Mouse (Mus musculus) myocyte (in vitro differentiated cells): ENCODE measurements at regions not wholly inside any gene's neighbourhood (a gene's known extent, or its start where the extent isn't known, plus 50 kb on each side); places are given as distances from the start of the nearest gene placed in this dataset.

ENCODE experiments used
- CEBPB ChIP-seq: IDR thresholded peaks from 2 replicates; pipeline ENCODE4 v1.6.1; 2011; ENCODE audit warnings: mild to moderate bottlenecking, moderate library complexity; ENCODE audit not compliant: poor library complexity, insufficient read depth, severe bottlenecking
- E2F4 ChIP-seq: IDR thresholded peaks from one replicate; pipeline ENCODE4 v1.6.1; 2011; ENCODE audit warnings: mild to moderate bottlenecking, control low read depth, moderate library complexity; ENCODE audit not compliant: insufficient read depth
- MAX ChIP-seq: IDR thresholded peaks from one replicate; pipeline ENCODE4 v1.6.1; 2011; ENCODE audit warnings: low read depth, mild to moderate bottlenecking, control low read depth
- MYOD1 ChIP-seq, 3 experiments: IDR thresholded peaks; one replicate each; pipeline ENCODE4 v1.6.1; 2011; ENCODE audit warnings: control low read depth in 2 of 3, low read depth in 2 of 3, mild to moderate bottlenecking in 2 of 3, moderate library complexity in 1 of 3; ENCODE audit not compliant: insufficient read length in 2 of 3, control insufficient read depth in 1 of 3
- MYOG ChIP-seq, 3 experiments: IDR thresholded peaks; one replicate each; pipeline ENCODE4 v1.6.1; 2011; ENCODE audit warnings: control low read depth in 2 of 3, low read depth in 2 of 3, mild to moderate bottlenecking in 2 of 3; ENCODE audit not compliant: insufficient read length in 2 of 3, control insufficient read depth in 1 of 3, insufficient read depth in 1 of 3
- POLR2A ChIP-seq: IDR thresholded peaks from one replicate; pipeline ENCODE4 v1.6.1; 2011; ENCODE audit warnings: low read depth, mild to moderate bottlenecking, control low read depth, moderate library complexity; ENCODE audit not compliant: insufficient read length
- POLR2AphosphoS2 ChIP-seq: IDR thresholded peaks from one replicate; pipeline ENCODE4 v1.6.1; 2011; ENCODE audit warnings: low read depth, control low read depth; ENCODE audit not compliant: insufficient read length
- SRF ChIP-seq: IDR thresholded peaks from one replicate; pipeline ENCODE4 v1.6.1; 2011; ENCODE audit warnings: low read depth; ENCODE audit not compliant: control insufficient read depth, insufficient read length
- TCF12 ChIP-seq: IDR thresholded peaks from one replicate; pipeline ENCODE4 v1.6.1; 2011; ENCODE audit warnings: mild to moderate bottlenecking, control low read depth; ENCODE audit not compliant: poor library complexity, insufficient read depth, severe bottlenecking
- TCF3 ChIP-seq: IDR thresholded peaks from one replicate; pipeline ENCODE4 v1.6.1; 2011; ENCODE audit warnings: low read depth, control low read depth; ENCODE audit not compliant: insufficient read length
- USF1 ChIP-seq: IDR thresholded peaks from one replicate; pipeline ENCODE4 v1.6.1; 2011; ENCODE audit warnings: low read depth, mild to moderate bottlenecking, control low read depth, moderate library complexity

- TF ChIP-seq MAX, result no peak
- no peak for TF ChIP-seq USF1
- no peak for TF ChIP-seq POLR2A
- TF ChIP-seq TCF3, result no peak
- no peak for TF ChIP-seq CEBPB
- TF ChIP-seq MYOD1 (IDR thresholded peaks at IDR 0.05; ENCODE audit: control insufficient read depth in 1 of 3, insufficient read length in 2 of 3, low read depth in 2 of 3), result no peak
- no peak for TF ChIP-seq POLR2AphosphoS2
- TF ChIP-seq E2F4, result no peak
- no peak for TF ChIP-seq TCF12
- no peak for TF ChIP-seq MYOG (IDR thresholded peaks at IDR 0.05; ENCODE audit: control insufficient read depth in 1 of 3, insufficient read depth in 1 of 3, insufficient read length in 2 of 3, low read depth in 2 of 3)
- TF ChIP-seq SRF, result no peak
These were observed 610.2 kb downstream of the Slc4a3 start for GRCm38 (mm10) chr1:76156291-76156690.
